Mouse (Mus musculus) heart, embryonic 11.5 days (tissue): ENCODE measurements at regions not wholly inside any gene's neighbourhood (a gene's known extent, or its start where the extent isn't known, plus 50 kb on each side); places are given as distances from the start of the nearest gene placed in this dataset.

Experiments used
- ATAC-seq: fragments of 200-750 bp; cut with Nextera tagmentation; replicated peaks from 2 replicates; pipeline ENCODE4 v1.8.0; 2017; ENCODE audit warnings: moderate library complexity; ENCODE audit not compliant: insufficient number of reproducible peaks, low FRiP score, low TSS enrichment
- H3K27ac ChIP-seq: fragments of 300-500 bp; sonication (generic); 2 replicates; pipeline ENCODE4 v1.5.1; 2014; ENCODE audit warnings: mild to moderate bottlenecking, low read depth, low read length
- H3K27me3 ChIP-seq: fragments of 300-500 bp; sonication (generic); 2 replicates; pipeline ENCODE4 v1.6.1; 2014; ENCODE audit warnings: mild to moderate bottlenecking, low read length, mixed read lengths; ENCODE audit not compliant: control insufficient read depth, insufficient read depth
- H3K36me3 ChIP-seq: fragments of 300-500 bp; sonication (generic); 2 replicates; pipeline ENCODE4 v1.6.1; 2014; ENCODE audit warnings: mild to moderate bottlenecking, low read length, moderate library complexity, mixed read lengths; ENCODE audit not compliant: control insufficient read depth, insufficient read depth
- H3K4me1 ChIP-seq: fragments of 300-500 bp; sonication (generic); 2 replicates; pipeline ENCODE4 v1.6.1; 2014; ENCODE audit warnings: low read length; ENCODE audit not compliant: control insufficient read depth, insufficient read depth
- H3K4me2 ChIP-seq: fragments of 300-500 bp; sonication (generic); 2 replicates; pipeline ENCODE4 v1.6.1; 2014; ENCODE audit warnings: mild to moderate bottlenecking, moderate library complexity
- H3K4me3 ChIP-seq: fragments of 300-500 bp; sonication (generic); 2 replicates; pipeline ENCODE4 v1.5.1; 2014; ENCODE audit warnings: low read depth, low read length
- H3K9ac ChIP-seq: fragments of 300-500 bp; sonication (generic); 2 replicates; pipeline ENCODE4 v1.6.1; 2014; ENCODE audit warnings: mild to moderate bottlenecking, low read depth, low read length, moderate library complexity
- H3K9me3 ChIP-seq: fragments of 300-500 bp; sonication (generic); replicated peaks from 2 replicates; pipeline ENCODE4 v1.6.1; 2016; ENCODE audit warnings: low read length; ENCODE audit not compliant: control insufficient read depth
- WGBS: fragments of 180-500 bp; shearing (Covaris S2); extraction: QIAGEN DNeasy Blood & Tissue Kit; methylation state at CpG from one replicate; pipeline ENCODE4 v1.1.7; 2014; ENCODE audit not compliant: insufficient replicate concordance; 5-methylcytosine and 5-hydroxymethylcytosine counted together

DNA sequence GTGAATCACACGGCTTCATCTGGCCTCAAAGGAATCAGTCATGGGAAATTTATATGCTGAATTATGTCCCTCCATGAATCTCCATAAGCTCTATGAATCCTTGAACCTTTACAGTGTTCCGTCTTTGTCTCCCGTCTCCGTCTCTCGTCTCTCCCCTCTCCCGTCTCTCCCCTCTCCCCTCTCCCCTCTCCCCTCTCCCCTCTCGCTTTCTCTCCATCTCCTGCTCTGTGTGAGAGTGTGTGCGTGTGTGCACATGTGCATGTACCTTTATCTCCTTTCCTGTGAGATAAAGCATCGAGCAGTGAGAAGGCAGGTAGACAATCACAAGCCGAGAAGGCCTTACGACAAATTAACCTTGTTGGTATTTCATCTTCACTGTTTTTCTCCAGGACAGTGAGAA lies 134.6 kb upstream of the Prkcq start:
- H3K4me2 ChIP-seq, result no peak overlapping the region
- ATAC-seq, result no peak
- no peak overlapping the region for H3K9ac ChIP-seq
- no peak overlapping the region for H3K4me3 ChIP-seq
- H3K9me3 ChIP-seq, result no peaks in the 10 kb centered on the region
- H3K27ac ChIP-seq, result no peak overlapping the region
- no peaks in the 10 kb centered on the region for H3K27me3 ChIP-seq
- no peaks in the 10 kb centered on the region for H3K36me3 ChIP-seq
- WGBS, result 73% methylated on average over 11 of the region's 11 CpGs
- H3K4me1 ChIP-seq, result no peaks in the 10 kb centered on the region

DNA sequence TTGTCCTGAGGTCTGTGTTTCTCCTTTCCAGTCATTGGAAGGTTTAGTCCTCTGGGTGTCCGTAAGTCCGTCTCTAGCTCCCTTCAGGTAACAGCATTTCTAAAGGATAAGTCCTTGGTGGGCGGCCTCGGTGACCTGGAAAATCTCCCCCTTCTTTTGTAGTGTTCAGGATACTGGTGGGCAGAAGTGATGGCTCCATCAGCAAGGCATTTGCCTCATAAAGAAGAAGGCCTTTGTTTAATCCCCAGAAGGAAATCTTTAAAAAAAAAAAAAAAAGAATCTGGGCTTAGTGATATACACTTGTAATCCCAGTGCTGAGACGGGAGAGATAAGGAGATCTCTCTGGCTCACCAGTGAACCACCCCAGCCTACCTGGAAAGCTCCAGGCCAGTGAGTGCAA lies 133.5 kb upstream of the Prkcq start:
- Histone ChIP-seq H3K36me3 (no peaks in the 10 kb centered on the region), H3K9me3 (no peaks in the 10 kb centered on the region), H3K4me1 (no peaks in the 10 kb centered on the region), H3K27me3 (no peaks in the 10 kb centered on the region), H3K27ac (no peak overlapping the region), H3K4me3 (no peak overlapping the region), H3K4me2 (no peak overlapping the region), H3K9ac (no peak overlapping the region)
- no peak for ATAC-seq
- WGBS, result 82% methylated on average over 5 of the region's 5 CpGs

DNA sequence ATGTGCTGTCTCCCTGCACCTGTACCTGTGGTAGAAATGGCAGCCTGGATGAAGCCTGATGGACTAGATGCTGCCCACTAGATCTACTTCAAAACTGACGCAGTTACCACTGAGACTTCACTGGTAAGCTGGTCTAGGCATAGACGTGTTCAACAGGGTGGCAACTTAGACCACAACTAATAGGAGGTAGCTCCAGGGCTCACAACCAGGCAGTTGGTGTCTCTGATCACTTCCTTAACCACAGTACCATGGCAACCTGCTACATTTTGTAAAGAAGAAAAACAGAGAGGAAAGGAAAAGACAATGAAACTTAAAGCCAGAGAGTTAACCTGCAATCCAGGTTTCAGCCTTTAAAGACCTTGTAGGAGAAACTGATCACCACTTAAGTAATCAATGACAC lies 131.9 kb upstream of the Prkcq start:
- no peak overlapping the region for H3K9ac ChIP-seq
- H3K4me2 ChIP-seq, result no peak overlapping the region
- 77% methylated on average over 2 of the region's 2 CpGs for WGBS
- ATAC-seq, result no peak
- no peaks in the 10 kb centered on the region for H3K27me3 ChIP-seq
- no peaks in the 10 kb centered on the region for H3K4me1 ChIP-seq
- no peaks in the 10 kb centered on the region for H3K36me3 ChIP-seq
- H3K9me3 ChIP-seq, result no peaks in the 10 kb centered on the region
- no peak overlapping the region for H3K4me3 ChIP-seq
- H3K27ac ChIP-seq, result no peak overlapping the region

DNA sequence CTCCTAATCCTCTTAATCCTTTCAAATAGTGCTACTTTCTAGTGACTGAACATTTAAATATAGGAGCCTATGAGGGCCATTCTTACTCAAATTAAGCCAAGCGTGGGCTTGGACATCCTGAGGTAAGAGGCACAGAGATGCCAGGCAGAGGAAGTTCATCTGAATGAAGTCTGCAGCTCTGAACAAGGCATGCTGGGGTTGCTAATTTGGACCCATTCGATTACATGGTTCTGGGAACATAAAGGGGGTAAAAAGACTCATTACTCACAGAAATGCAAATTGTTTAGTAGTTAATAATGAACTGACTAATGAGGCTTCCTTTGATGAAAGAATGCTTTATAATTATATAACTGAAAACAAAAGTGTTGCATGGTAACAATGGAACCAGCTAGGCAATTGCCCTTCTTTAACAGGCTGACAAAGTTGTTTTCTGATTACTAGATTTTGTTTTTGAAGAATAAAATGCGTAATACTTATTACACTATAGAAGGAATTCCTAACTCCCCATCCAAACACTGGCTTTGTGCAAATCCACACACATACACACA lies 127.1 kb upstream of the Prkcq start:
- WGBS, result 80% methylated on average over 3 of the region's 3 CpGs
- Histone ChIP-seq H3K27ac (no peak overlapping the region), H3K4me1 (no peaks in the 10 kb centered on the region), H3K27me3 (no peaks in the 10 kb centered on the region), H3K4me3 (no peak overlapping the region), H3K36me3 (no peaks in the 10 kb centered on the region), H3K4me2 (no peak overlapping the region), H3K9ac (no peak overlapping the region), H3K9me3 (no peaks in the 10 kb centered on the region)
- no peak for ATAC-seq

DNA sequence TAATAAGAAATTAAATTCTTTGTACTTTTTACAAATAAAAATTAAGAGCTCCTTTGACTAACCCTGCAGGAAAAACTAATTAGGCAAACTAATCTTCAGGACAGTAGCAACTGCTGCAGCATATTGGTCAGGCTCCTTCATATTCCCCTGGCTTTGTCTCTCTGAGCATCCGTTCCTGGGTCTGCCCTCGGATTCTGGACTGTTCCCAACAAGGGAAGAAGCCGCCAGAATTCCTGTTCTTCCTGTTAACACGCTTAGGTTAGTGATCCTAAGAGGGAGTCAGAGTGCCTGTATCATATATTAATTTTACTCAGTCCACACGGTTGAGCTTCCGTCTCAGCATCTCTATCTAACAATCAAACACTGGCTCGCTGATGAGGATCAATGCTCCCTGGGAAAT lies 120.3 kb upstream of the Prkcq start:
- ATAC-seq, result no peak
- H3K9me3 ChIP-seq, result no peaks in the 10 kb centered on the region
- H3K27me3 ChIP-seq, result no peaks in the 10 kb centered on the region
- H3K4me3 ChIP-seq, result no peak overlapping the region
- H3K36me3 ChIP-seq, result no peaks in the 10 kb centered on the region
- 84% methylated on average over 7 of the region's 7 CpGs for WGBS
- no peak overlapping the region for H3K4me2 ChIP-seq
- no peaks in the 10 kb centered on the region for H3K4me1 ChIP-seq
- no peak overlapping the region for H3K27ac ChIP-seq
- no peak overlapping the region for H3K9ac ChIP-seq

DNA sequence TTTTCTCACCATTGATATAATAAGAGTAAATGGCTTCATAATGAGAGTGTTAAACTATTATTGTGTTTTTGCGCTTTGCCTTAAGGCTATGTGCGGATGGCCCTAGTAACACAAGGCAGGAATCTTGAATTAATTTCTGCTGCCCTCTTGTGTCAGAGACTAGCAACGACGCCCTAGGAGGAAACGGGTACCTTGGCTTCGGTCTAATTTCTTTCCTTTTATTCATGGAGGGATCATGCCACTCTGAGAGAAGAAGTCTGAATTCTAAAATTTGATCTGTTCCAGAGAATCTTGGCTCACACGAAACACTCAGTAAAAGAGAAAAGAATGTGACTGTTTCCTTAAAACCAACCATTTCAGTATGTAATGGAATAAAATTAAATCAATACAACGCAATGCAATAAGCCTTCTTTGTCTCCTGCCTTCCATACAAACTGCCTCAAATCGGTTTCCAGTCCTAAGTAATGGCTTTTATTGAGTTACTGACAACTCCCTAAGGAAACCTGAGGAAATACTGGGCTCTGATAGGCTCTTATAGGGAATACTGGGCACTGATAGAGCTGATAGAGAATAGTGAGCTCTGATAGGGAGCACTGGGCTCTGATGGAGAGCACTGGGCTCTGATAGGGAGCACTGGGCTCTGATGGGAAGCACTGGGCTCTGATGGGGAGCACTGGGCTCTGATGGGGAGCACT lies 112.0 kb upstream of the Prkcq start:
- Histone ChIP-seq H3K4me2 (no peak overlapping the region), H3K4me1 (no peaks in the 10 kb centered on the region), H3K27ac (no peak overlapping the region), H3K4me3 (no peak overlapping the region), H3K9me3 (no peaks in the 10 kb centered on the region), H3K27me3 (no peaks in the 10 kb centered on the region), H3K9ac (no peak overlapping the region), H3K36me3 (no peaks in the 10 kb centered on the region)
- no peak for ATAC-seq
- WGBS, result 28% methylated on average over 9 of the region's 9 CpGs

DNA sequence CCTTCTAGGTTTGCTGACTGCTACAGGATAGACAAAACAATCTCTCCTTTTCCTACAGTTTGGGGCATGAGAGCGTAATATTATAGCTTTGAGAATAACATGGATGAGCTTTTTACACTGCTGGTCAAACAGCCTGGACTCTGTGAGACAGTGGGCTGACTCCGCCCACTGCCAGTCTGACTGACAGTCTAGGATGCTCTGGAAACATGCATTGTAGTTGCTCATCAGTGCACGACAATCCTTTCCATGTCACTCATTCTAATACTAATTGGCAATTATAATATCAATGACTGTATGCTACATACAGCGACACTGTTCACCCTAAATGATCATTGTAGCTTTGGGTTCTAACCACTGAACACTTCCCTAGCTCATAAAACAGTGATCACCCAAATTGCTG lies 104.5 kb upstream of the Prkcq start:
- no peak for ATAC-seq
- Histone ChIP-seq H3K4me2 (no peak overlapping the region), H3K27ac (no peak overlapping the region), H3K27me3 (no peaks in the 10 kb centered on the region), H3K9me3 (no peaks in the 10 kb centered on the region), H3K4me1 (no peaks in the 10 kb centered on the region), H3K9ac (no peak overlapping the region), H3K36me3 (no peaks in the 10 kb centered on the region), H3K4me3 (no peak overlapping the region)
- WGBS, result 72% methylated on average over 4 of the region's 4 CpGs

DNA sequence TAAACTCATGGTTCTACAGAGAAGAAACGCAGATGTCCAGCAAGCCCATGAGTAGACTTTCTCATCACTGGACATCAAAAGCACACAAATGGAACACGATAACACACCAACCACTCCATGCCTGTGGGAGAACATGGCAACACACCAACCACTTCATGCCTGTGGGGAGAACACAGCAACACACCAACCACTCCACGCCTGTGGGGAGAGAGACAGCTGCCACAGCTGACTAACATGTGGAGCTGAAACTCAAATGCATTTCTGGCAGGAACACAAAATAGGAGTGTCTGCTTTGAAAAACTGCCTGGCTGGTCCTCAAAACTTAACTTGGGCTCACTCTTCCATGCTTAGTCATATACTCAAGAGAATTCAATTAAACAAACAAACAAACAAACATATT lies 88.4 kb upstream of the Prkcq start:
- no peaks in the 10 kb centered on the region for H3K4me1 ChIP-seq
- WGBS, result 77% methylated on average over 3 of the region's 3 CpGs
- H3K27ac ChIP-seq, result no peak overlapping the region
- no peak overlapping the region for H3K9ac ChIP-seq
- ATAC-seq, result no peak
- no peaks in the 10 kb centered on the region for H3K36me3 ChIP-seq
- no peak overlapping the region for H3K4me2 ChIP-seq
- H3K9me3 ChIP-seq, result no peaks in the 10 kb centered on the region
- no peaks in the 10 kb centered on the region for H3K27me3 ChIP-seq
- no peak overlapping the region for H3K4me3 ChIP-seq

DNA sequence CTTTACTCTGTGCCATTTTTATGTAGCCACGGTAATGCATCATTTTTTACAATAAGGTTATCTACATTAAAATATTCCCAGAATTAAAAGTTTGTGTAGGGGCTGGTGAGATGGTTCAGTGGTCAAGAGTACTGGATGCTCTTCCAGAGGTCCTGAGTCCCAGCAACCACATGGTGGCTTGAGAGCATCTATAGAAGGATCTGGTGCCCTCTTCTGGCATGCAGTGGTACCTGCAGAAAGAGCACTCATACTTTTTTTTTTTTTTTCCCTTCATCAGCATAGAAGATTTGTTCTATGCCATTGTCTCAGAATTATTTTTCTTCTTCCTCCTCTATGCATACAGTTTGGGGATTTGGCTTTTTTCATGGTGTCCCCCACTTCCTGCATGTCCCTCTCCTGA lies 84.9 kb upstream of the Prkcq start:
- no peak for ATAC-seq
- no peaks in the 10 kb centered on the region for H3K4me1 ChIP-seq
- H3K27ac ChIP-seq, result no peak overlapping the region
- no peak overlapping the region for H3K4me3 ChIP-seq
- no peaks in the 10 kb centered on the region for H3K36me3 ChIP-seq
- no peak overlapping the region for H3K4me2 ChIP-seq
- no peaks in the 10 kb centered on the region for H3K9me3 ChIP-seq
- no peak overlapping the region for H3K9ac ChIP-seq
- H3K27me3 ChIP-seq, result no peaks in the 10 kb centered on the region
- 28% methylated on average over 1 of the region's 1 CpGs for WGBS
